In the genomic region with DNA sequence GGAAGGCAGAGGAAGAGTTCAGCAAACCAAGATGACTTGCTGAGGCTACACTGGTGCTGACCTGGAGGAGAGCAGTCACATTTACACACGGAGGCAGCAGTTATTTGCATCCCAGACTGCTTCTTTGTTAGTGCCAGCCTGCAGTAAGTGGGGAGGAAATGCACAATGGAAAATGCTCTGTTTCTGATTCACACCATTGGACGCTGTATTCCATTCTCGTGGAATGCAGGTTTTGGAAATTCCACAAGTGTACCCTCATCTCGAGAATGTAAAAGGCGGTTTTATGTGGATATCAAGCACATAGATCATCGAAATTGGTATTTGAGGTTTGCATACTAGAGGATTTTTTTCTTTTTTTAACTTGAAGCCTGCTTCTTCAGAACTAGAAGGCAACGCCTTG, we compare ENCODE assay signal across 13 mouse cellular contexts.
"Had no signal": no experiment of that assay in that cellular context is flagged by ENCODE, and none has a peak within 500 bp of the region (broad histone marks: within the 10 kb centered on the region; RNA-seq: fewer than 3 reads in every experiment).

No protein-coding gene starts in this region.

- ATAC-seq: liver, postnatal 0 days had no signal

- DNase-seq: kidney, adult 9 months; kidney, postnatal 14 days; kidney, postnatal 4 days; left cerebral cortex, postnatal 4 days; liver, postnatal 0 days; lung, embryonic 14.5 days; lung, postnatal 10 days; lung, postnatal 4 days; midbrain, embryonic 14.5 days; retina, postnatal 1 day; right cerebral cortex, postnatal 25 days; spleen, adult 18-20 months; thymus, postnatal 36 days had no signal
